Mouse (Mus musculus) CH12.LX (cell line): ENCODE results near the gene Rab29.

Experiments used
- JUND ChIP-seq: conservative IDR thresholded peaks from 2 replicates; pipeline ENCODE4 v1.6.1; 2011; ENCODE audit warnings: low read depth, low read length, improper control_type of control experiment
- PAX5 ChIP-seq: IDR thresholded peaks from 2 replicates; pipeline ENCODE4 v1.6.1; 2012; ENCODE audit warnings: low read length, inconsistent platforms, mixed read lengths

- no peak for TF ChIP-seq JUND
- TF ChIP-seq PAX5: no peak
Measured at GRCm38 (mm10) chr1:131910674-131911558, 43.9 kb downstream of the Rab29 start.
